Mouse (Mus musculus) cerebellum, adult 2 months (tissue): Measurements from ENCODE around the gene Zzz3. TPM values are rescaled to one million over a fixed set of nuclear protein-coding genes. Genes with fewer than 3 reads are reported as not detected.

Experiments
- DNase-seq, 2 experiments: peaks; one replicate each; pipeline ENCODE4 v3.0.0; 2021
- H3K27ac ChIP-seq: fragments of 200-500 bp; 2 replicates; pipeline ENCODE4 v1.5.1; 2012; ENCODE audit warnings: low read length, control low read depth, inconsistent platforms; ENCODE audit not compliant: insufficient read depth
- H3K27me3 ChIP-seq: fragments of 200-500 bp; 2 replicates; pipeline ENCODE4 v1.6.1; 2012; ENCODE audit warnings: inconsistent platforms, mild to moderate bottlenecking, low read length, moderate library complexity; ENCODE audit not compliant: control insufficient read depth, insufficient read depth
- H3K4me1 ChIP-seq: fragments of 200-500 bp; 2 replicates; pipeline ENCODE4 v1.6.1; 2011; ENCODE audit warnings: low read length; ENCODE audit not compliant: control insufficient read depth, insufficient read depth
- H3K4me3 ChIP-seq: fragments of 200-500 bp; replicated peaks from 2 replicates; pipeline ENCODE3; 2011; ENCODE audit warnings: mild to moderate bottlenecking, low read depth, low read length, control low read depth; ENCODE audit not compliant: insufficient read depth
- CTCF ChIP-seq: fragments of 200-500 bp; IDR thresholded peaks from 2 replicates; pipeline ENCODE4 v1.5.1; 2011; ENCODE audit warnings: low read depth, mild to moderate bottlenecking, control low read depth, low read length, moderate library complexity, borderline replicate concordance; ENCODE audit not compliant: insufficient read depth
- POLR2A ChIP-seq: fragments of 200-500 bp; IDR thresholded peaks from 2 replicates; pipeline ENCODE4 v1.6.1; 2011; ENCODE audit warnings: low read length, control low read depth, borderline replicate concordance; ENCODE audit not compliant: insufficient read depth
- WGBS: fragments of 180-500 bp; shearing (Covaris S2); methylation state at CpG from one replicate; pipeline ENCODE4 v1.1.7; 2018; 5-methylcytosine and 5-hydroxymethylcytosine counted together
- polyA plus RNA-seq: library from polyadenylated mRNA; depleted of rRNA; stranded (reverse); fragments of >200 nt; gene quantifications from 2 replicates; pipeline ENCODE4 v1.2.3, GENCODE M21; 2012; rRNA removed

The Zzz3 gene
- 24.4 and 25.2 TPM in 2 replicates for polyA plus RNA-seq

- DNase-seq = peak; percentile 91 to 94
- Histone ChIP-seq H3K4me1 (0 out of 2 replicates have a peak, but pooled peaks cover 3% of the 10 kb centered on the region), H3K27me3 (no peaks in the 10 kb centered on the region), H3K27ac (peak within 1 kb of the TSS; percentile 99), H3K4me3 (peak within 1 kb of the TSS; percentile 99)
- WGBS = under 1% methylated on average over 85 of the region's 108 CpGs
- TF ChIP-seq POLR2A (0 out of 2 replicates have a peak, but pooled peaks have one; percentile 40), CTCF (peak; percentile 64)
These were observed at the start of gene Zzz3 for GRCm38 (mm10) chr3:152395350-152396277. Gene Zzz3, plus strand, starts transcription at chr3:152395473.

DNA sequence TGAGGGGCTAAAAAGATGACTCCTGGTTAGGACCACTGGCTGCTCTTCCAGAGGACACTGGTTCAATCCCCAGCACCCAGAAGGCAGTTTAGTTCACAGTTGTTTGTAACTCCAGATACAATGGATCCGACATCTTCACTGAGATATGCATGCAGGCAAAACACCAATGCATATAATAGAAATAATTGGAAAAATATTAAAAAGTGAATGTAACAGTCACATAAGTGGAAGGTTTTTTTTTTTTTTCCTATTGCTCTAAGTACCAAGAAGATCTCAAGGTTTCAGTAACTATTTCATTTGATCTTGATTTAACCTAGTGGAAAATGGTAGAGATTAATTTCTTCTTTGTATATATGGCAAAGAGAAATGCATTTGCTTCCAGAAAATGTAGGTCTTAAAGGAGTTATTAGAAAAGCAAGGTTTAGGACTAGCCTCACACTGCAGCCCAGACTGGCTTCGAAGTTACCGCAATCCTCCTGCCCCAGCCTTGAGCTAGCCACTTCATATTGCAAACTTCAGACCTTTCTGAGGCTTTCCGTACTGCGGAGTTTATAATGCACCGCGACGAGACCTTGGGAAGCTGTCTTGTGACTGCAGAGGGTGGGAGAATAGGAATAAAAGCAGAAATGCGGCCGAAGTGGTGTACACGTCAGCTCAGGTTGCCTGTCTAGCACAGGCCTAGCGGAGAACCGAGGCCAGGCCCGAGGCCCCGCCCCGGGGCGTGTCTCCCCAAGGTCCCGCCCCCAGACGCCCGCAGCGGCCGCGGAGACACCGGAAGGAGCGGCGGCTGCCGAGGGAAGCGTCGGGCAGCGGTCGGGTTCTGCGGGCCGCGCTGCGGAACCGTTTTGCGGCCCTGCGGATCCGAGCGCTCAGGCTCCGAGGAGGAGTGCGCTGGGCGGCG, 49.3 kb upstream of the Zzz3 start, which contains the start of gene Usp33:
Gene Usp33 (plus strand): TSS at position 747 of the 901 bp plus-strand sequence.
- peak; percentile 94 to 96 for DNase-seq
- Histone ChIP-seq H3K4me3 (peak within 1 kb of the TSS; percentile 95), H3K4me1 (no peaks in the 10 kb centered on the region; the same call in 1 of the 2 replicates), H3K27ac (peak within 1 kb of the TSS; percentile 30), H3K27me3 (no peaks in the 10 kb centered on the region)
- TF ChIP-seq CTCF (no peak), POLR2A (peak; percentile 92; the same call in 1 of the 2 replicates)
- 7% methylated on average over 38 of the region's 44 CpGs for WGBS

DNA sequence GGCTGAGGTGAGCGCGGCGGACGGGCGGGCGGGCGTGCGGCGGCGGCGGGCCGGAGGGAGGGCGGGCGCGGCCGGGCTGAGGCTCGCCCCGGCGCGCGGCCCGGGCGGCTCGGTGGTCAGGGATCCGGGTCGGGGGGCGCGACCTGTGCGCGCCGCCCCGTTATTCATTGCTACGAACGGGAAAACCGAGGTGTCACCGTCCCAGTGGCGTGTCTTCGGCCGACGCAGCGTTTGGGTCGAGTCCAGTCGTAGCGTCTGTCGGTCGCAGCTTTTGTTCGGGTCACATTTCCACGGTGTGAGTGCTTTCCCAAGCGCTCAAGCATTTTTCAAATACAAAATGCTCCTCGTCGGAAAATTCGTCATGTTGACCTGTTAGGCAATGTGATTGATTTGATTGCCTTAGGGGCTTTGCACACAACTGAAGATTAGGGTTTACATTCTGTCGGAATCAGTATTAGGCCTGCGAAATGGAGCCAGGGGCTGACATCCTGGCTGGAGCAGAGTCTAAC, 48.6 kb upstream of the Zzz3 start:
- under 1% methylated on average over 38 of the region's 54 CpGs for WGBS
- peak; percentile 64 to 73 for DNase-seq

DNA sequence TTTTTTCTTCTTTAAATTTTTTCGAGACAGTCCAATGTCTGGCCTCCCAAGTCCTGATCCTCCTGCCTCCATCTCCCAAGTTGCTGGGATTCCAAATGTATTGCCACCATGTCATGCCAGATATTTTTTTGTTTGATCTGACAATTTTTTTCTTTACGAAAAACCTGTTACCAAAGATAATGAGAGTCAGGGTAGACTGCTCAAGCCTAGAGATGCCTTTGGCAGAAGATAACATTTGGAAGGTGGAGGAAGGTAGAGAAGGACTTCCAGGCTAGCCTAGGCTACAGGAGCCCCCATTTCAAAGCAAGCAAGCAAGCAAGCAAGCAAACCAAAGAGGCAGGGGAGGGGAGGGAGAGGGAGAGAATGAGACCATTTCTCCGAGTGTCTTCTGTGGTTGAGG, 48.0 kb upstream of the Zzz3 start:
- H3K27ac ChIP-seq = no peak overlapping the region

More for the DNA sequence above, 48.6 kb upstream of the Zzz3 start:
- TF ChIP-seq CTCF (no peak), POLR2A (no peak)
- Histone ChIP-seq H3K27ac (peak overlapping the region; percentile 26), H3K4me1 (no peaks in the 10 kb centered on the region; the same call in 1 of the 2 replicates), H3K27me3 (no peaks in the 10 kb centered on the region), H3K4me3 (peak overlapping the region; percentile 95)

GRCm38 (mm10) chr3:152348011-152348830, 47.1 kb upstream of the Zzz3 start:
- no peak for DNase-seq
- no peak for TF ChIP-seq CTCF
- peaks cover 6% of the 10 kb centered on the region for H3K4me1 ChIP-seq
- no peaks in the 10 kb centered on the region for H3K27me3 ChIP-seq
- H3K4me3 ChIP-seq = peak overlapping the region; percentile 13
- 72% methylated on average over 10 of the region's 10 CpGs for WGBS
- no peak overlapping the region for H3K27ac ChIP-seq

More for the DNA sequence above, 48.0 kb upstream of the Zzz3 start:
- peaks cover under 1% of the 10 kb centered on the region for H3K4me1 ChIP-seq
- no peak for DNase-seq
- TF ChIP-seq POLR2A (no peak), CTCF (no peak)
- peak overlapping the region; percentile 95 for H3K4me3 ChIP-seq
- no peaks in the 10 kb centered on the region for H3K27me3 ChIP-seq
- 17% methylated on average over 3 of the region's 3 CpGs for WGBS

GRCm38 (mm10) chr3:152350431-152350830, 44.8 kb upstream of the Zzz3 start:
- TF ChIP-seq POLR2A = no peak
- TF ChIP-seq CTCF = no peak
- Histone ChIP-seq H3K27me3 (no peaks in the 10 kb centered on the region), H3K27ac (no peak overlapping the region), H3K4me3 (no peak overlapping the region), H3K4me1 (peaks cover 14% of the 10 kb centered on the region)
- no peak for DNase-seq
- 86% methylated on average over 3 of the region's 3 CpGs for WGBS

DNA sequence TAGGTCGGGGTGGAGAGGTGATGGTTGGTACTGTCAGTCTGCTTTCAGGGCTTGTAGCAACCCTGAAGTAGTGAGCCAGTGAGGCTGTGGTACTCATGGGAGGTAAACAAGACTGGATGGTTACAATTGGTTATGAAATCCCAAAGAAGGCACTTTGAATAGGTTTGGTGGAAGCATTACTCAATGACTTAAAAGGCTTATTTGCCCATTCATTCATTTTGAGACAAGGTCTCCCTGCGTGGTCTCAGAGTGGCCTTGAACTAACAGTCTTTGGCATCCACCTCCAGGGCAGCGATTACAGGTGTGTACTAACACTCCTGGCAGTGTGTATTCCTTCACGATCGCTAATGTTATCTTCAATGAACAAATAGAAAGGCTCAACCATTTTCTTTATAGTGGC, 44.3 kb upstream of the Zzz3 start:
- Histone ChIP-seq H3K4me3 (no peak overlapping the region), H3K27me3 (no peaks in the 10 kb centered on the region), H3K27ac (no peak overlapping the region), H3K4me1 (peaks cover 14% of the 10 kb centered on the region)
- TF ChIP-seq CTCF = no peak
- no peak for TF ChIP-seq POLR2A
- no peak for DNase-seq
- WGBS = 86% methylated on average over 5 of the region's 5 CpGs
